Mouse (Mus musculus): Measurements from ENCODE around the gene Dnmbp.

GRCm38 (mm10) chr19:43976661-43977060, 36.7 kb upstream of the Dnmbp start:
- no peak for TF ChIP-seq POLR2AphosphoS5 (IDR thresholded peaks at IDR 0.05; ENCODE audit: borderline replicate concordance, low read depth, low read length)
- TF ChIP-seq CTCF (IDR thresholded peaks at IDR 0.05 in 2 of 3, conservative IDR thresholded peaks at IDR 0.05 in 1 of 3; ENCODE audit: control insufficient read depth in 1 of 3, insufficient read depth in 1 of 3, low read depth in 2 of 3, low read length in 3 of 3, poor library complexity in 1 of 3, severe bottlenecking in 1 of 3): no peak
- no peak for TF ChIP-seq MAX (IDR thresholded peaks at IDR 0.05; ENCODE audit: low read length)
- TF ChIP-seq ELF1 (IDR thresholded peaks at IDR 0.05; ENCODE audit: low read depth, low read length): no peak
- no peak for TF ChIP-seq MAZ (IDR thresholded peaks at IDR 0.05; ENCODE audit: low read depth, low read length)
- no peak for TF ChIP-seq NRF1 (IDR thresholded peaks at IDR 0.05; ENCODE audit: insufficient read depth, low read depth, low read length, poor library complexity, severe bottlenecking)
- no peak for TF ChIP-seq MYC (IDR thresholded peaks at IDR 0.05; ENCODE audit: low read depth, low read length)

All from MEL (cell line).